ENCODE assay signal across 11 mouse cellular contexts in the genomic region with DNA sequence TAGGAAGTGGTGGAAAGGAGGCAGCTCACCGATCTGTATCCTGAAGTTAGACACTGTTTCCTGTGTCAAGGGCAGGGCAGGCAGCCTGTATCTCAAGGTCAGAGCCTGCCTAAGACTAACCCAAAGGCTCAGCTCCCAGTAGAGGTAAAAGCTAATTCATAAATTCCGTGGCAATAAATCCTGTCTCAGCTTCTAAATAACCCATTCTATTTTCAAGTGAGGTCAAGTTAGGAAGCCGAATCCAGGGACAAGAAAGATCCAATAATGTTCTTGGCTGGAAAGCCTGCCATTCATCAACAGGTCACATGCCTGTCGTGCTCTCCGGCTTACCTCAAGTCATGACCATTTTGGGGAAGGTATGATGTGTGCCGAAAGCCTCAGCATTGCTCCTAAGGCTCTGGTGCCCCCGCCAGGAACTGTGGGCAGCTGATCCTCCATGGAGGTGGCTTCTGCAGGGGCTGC. TPM values are rescaled to one million over a fixed set of nuclear protein-coding genes. Genes with fewer than 3 reads are reported as not detected.
A peak's percentile ranks its signal among the peaks of the same experiment; 100 is the strongest.
DNase-seq lines count a peak whose midpoint lies in the region; ATAC-seq and TF ChIP-seq lines count a peak whose summit lies in the region.
"Had no signal": no experiment of that assay in that cellular context is flagged by ENCODE, and none has a peak within 500 bp of the region (broad histone marks: within the 10 kb centered on the region; RNA-seq: fewer than 3 reads in every experiment).

No protein-coding gene starts in this region.

- no peaks in the 10 kb centered on the region for H3K9me3 ChIP-seq in heart, postnatal 0 days (replicated peaks; ENCODE audit: control insufficient read depth, low read length)
- no peaks in the 10 kb centered on the region for H3K9me3 ChIP-seq in hindbrain, embryonic 11.5 days (ENCODE audit: control insufficient read depth, low read length)
- H3K9me3 ChIP-seq: embryonic facial prominence, embryonic 10.5 days; G1E had no signal

- peak overlapping the region; percentile 14; the same call in 1 of the 2 replicates for H3K27ac ChIP-seq in heart, postnatal 0 days (ENCODE audit: low read depth)
- H3K27ac ChIP-seq in left cerebral cortex, adult 2 months = no peak overlapping the region
- no peak overlapping the region for H3K27ac ChIP-seq in hindbrain, embryonic 11.5 days (ENCODE audit: low read depth, low read length)
- H3K27ac ChIP-seq: embryonic facial prominence, embryonic 10.5 days had no signal

- intact Hi-C loops in left cerebral cortex, adult 2 months (cut with DNase I) = no loop called here

- peak; percentile 11 for DNase-seq in lung, postnatal 36 days
- no peak for DNase-seq in lung, postnatal 25 days (ENCODE audit: low spot score)
- DNase-seq in forelimb bud, embryonic 11.5 days (ENCODE audit: low read depth, low spot score) = peak; percentile 37
- DNase-seq in heart, postnatal 0 days (ENCODE audit: low spot score) = peak; percentile 43
- DNase-seq in left cerebral cortex, adult 2 months (ENCODE audit: extremely low spot score in 1 of 2, low spot score in 2 of 2) = no peak
- DNase-seq in cerebellum, adult 8-10 months = no peak
- no peak for DNase-seq in hindbrain, embryonic 11.5 days (ENCODE audit: low spot score)

- no peak overlapping the region for H3K9ac ChIP-seq in heart, postnatal 0 days (replicated peaks; ENCODE audit: low read depth, low read length)
- H3K9ac ChIP-seq in hindbrain, embryonic 11.5 days (ENCODE audit: low read depth, low read length) = no peak overlapping the region

- no peak for TF ChIP-seq EP300 in heart, postnatal 0 days (IDR thresholded peaks at IDR 0.05; ENCODE audit: low read depth)

- no peaks in the 10 kb centered on the region for H3K27me3 ChIP-seq in heart, postnatal 0 days (ENCODE audit: control insufficient read depth, insufficient read depth, low read length)
- no peaks in the 10 kb centered on the region for H3K27me3 ChIP-seq in hindbrain, embryonic 11.5 days (ENCODE audit: control insufficient read depth, insufficient read depth, low read length)

- H3K4me1 ChIP-seq in heart, postnatal 0 days (ENCODE audit: control insufficient read depth, insufficient read depth) = no peaks in the 10 kb centered on the region
- no peaks in the 10 kb centered on the region for H3K4me1 ChIP-seq in hindbrain, embryonic 11.5 days (replicated peaks; ENCODE audit: control insufficient read depth, insufficient read depth, low read length)

- peak; percentile 86 for ATAC-seq in heart, postnatal 0 days (ENCODE audit: insufficient read depth, low read depth)
- peak; percentile 42 for ATAC-seq in megakaryocyte progenitor cell, adult 5-6 weeks (replicated peaks; ENCODE audit: poor library complexity)
- no peak for ATAC-seq in hindbrain, embryonic 11.5 days (ENCODE audit: low FRiP score)
- ATAC-seq: intestine, embryonic 16.5 days had no signal

- no peaks in the 10 kb centered on the region for H3K36me3 ChIP-seq in heart, postnatal 0 days (replicated peaks; ENCODE audit: control insufficient read depth, insufficient read depth, low read length)
- no peaks in the 10 kb centered on the region for H3K36me3 ChIP-seq in hindbrain, embryonic 11.5 days (ENCODE audit: control insufficient read depth, insufficient read depth, low read length)
- H3K36me3 ChIP-seq: embryonic facial prominence, embryonic 10.5 days; G1E had no signal

- WGBS in heart, postnatal 0 days = 23% methylated on average over 7 of the region's 7 CpGs
- WGBS in hindbrain, embryonic 11.5 days = 79% methylated on average over 7 of the region's 7 CpGs

- no peak overlapping the region for H3K4me2 ChIP-seq in heart, postnatal 0 days (ENCODE audit: low read depth, low read length)
- H3K4me2 ChIP-seq in hindbrain, embryonic 11.5 days (replicated peaks; ENCODE audit: low read depth, low read length) = no peak overlapping the region

- H3K4me3 ChIP-seq in heart, postnatal 0 days (ENCODE audit: low read depth, low read length) = no peak overlapping the region
- H3K4me3 ChIP-seq in left cerebral cortex, adult 2 months = no peak overlapping the region
- H3K4me3 ChIP-seq in hindbrain, embryonic 11.5 days (ENCODE audit: low read depth, low read length) = no peak overlapping the region
- H3K4me3 ChIP-seq: embryonic facial prominence, embryonic 10.5 days had no signal

- TF ChIP-seq CTCF in heart, postnatal 0 days (IDR thresholded peaks at IDR 0.05; ENCODE audit: low read depth) = peak; percentile 29
- TF ChIP-seq CTCF in left cerebral cortex, adult 2 months (IDR thresholded peaks at IDR 0.05) = no peak

RNA-seq across cellular contexts. Expression of a gene that starts 33.4 kb away (rescaled TPM):
- 62.4 and 72.3 TPM in 2 replicates for total RNA-seq in heart, postnatal 0 days (2014; rRNA removed; ENCODE audit: low replicate concordance)
- polyA plus RNA-seq in heart, postnatal 0 days (2015; fragmentation: Nextera tagmentation; extraction: Ambion mirVana) = 63.2 and 65.6 TPM in 2 replicates
- 7.1 and 7.7 TPM in 2 replicates for total RNA-seq in megakaryocyte progenitor cell, adult 5-6 weeks (2015)
- 12.0 and 15.7 TPM in 2 replicates for total RNA-seq in megakaryocyte progenitor cell, adult 5-6 weeks (2017)
- total RNA-seq in left cerebral cortex, adult 2 months (2021) = 10 to 100 TPM; 34.9 to 36.0 TPM
- polyA plus RNA-seq in hindbrain, embryonic 11.5 days (2014; fragmentation: Nextera tagmentation; extraction: Ambion mirVana) = 52.4 and 56.1 TPM in 2 replicates

RNA-seq across cellular contexts. Expression of a gene that starts 56.5 kb away (rescaled TPM):
- total RNA-seq in heart, postnatal 0 days (2014; rRNA removed; ENCODE audit: low replicate concordance) = 0.80 TPM in 1 of 2 replicates, not detected in the other
- polyA plus RNA-seq in heart, postnatal 0 days (2015; fragmentation: Nextera tagmentation; extraction: Ambion mirVana) = 0.61 and 0.69 TPM in 2 replicates
- total RNA-seq in megakaryocyte progenitor cell, adult 5-6 weeks (2015) = 0.77 and 0.83 TPM in 2 replicates
- total RNA-seq in megakaryocyte progenitor cell, adult 5-6 weeks (2017) = 0.88 and 1.1 TPM in 2 replicates
- 1 to 10 TPM in 1 of 2 experiments, under 1 TPM in 1; 0.91 to 1.7 TPM for total RNA-seq in left cerebral cortex, adult 2 months (2021)
- polyA plus RNA-seq in hindbrain, embryonic 11.5 days (2014; fragmentation: Nextera tagmentation; extraction: Ambion mirVana) = 4.0 and 5.0 TPM in 2 replicates
- total RNA-seq: G1E had no signal
- polyA plus RNA-seq: G1E had no signal

Comparison
In these comparisons a context has a peak if more than half of its experiments do, and no peak if none do; other contexts are left out.
1. DNase-seq: peak in lung, postnatal 36 days (single experiment), forelimb bud, embryonic 11.5 days (single experiment) and heart, postnatal 0 days (single experiment); none in lung, postnatal 25 days (single experiment), left cerebral cortex, adult 2 months (0 of 2), cerebellum, adult 8-10 months (single experiment) and hindbrain, embryonic 11.5 days (single experiment).